Mouse (Mus musculus): Measurements from ENCODE around the gene Baz1b.

Gene Baz1b

GRCm38 (mm10) chr5:135236571-135236970, 49.5 kb downstream of the Baz1b start:
- DNase-seq (ENCODE audit: low spot score in 2 of 2): peak in 1 of 2 experiments; percentile 67

GRCm38 (mm10) chr5:135238832-135239231, 51.8 kb downstream of the Baz1b start:
- DNase-seq (ENCODE audit: low spot score in 2 of 2): no peak

- no peak for DNase-seq (ENCODE audit: low spot score in 2 of 2)
Measured at GRCm38 (mm10) chr5:135241474-135241873, 54.4 kb downstream of the Baz1b start.

- no peak for DNase-seq (ENCODE audit: low spot score in 2 of 2)
Measured at GRCm38 (mm10) chr5:135242136-135242535, 55.1 kb downstream of the Baz1b start.

GRCm38 (mm10) chr5:135242608-135243007, 55.5 kb downstream of the Baz1b start:
- DNase-seq (ENCODE audit: low spot score in 2 of 2): no peak

GRCm38 (mm10) chr5:135243166-135243565, 56.1 kb downstream of the Baz1b start:
- DNase-seq (ENCODE audit: low spot score in 2 of 2): no peak

GRCm38 (mm10) chr5:135246531-135246930, 59.5 kb downstream of the Baz1b start:
- DNase-seq (ENCODE audit: low spot score in 2 of 2): no peak

- DNase-seq (ENCODE audit: low spot score in 2 of 2): no peak
Measured at GRCm38 (mm10) chr5:135247337-135247736, 60.3 kb downstream of the Baz1b start.

- DNase-seq (ENCODE audit: low spot score in 2 of 2): peak in 1 of 2 experiments; percentile 32
Measured at GRCm38 (mm10) chr5:135248956-135249676, 62.1 kb downstream of the Baz1b start.

- no peak for DNase-seq (ENCODE audit: low spot score in 2 of 2)
Measured at GRCm38 (mm10) chr5:135250186-135251078, 63.4 kb downstream of the Baz1b start.

GRCm38 (mm10) chr5:135251079-135251454, 64.0 kb downstream of the Baz1b start, which contains the start of gene Fzd9:
TSS of gene Fzd9 (minus strand) at chr5:135251230.
- peak; percentile 68 to 88 for DNase-seq (ENCODE audit: low spot score in 2 of 2)

GRCm38 (mm10) chr5:135253741-135254401, 66.8 kb downstream of the Baz1b start:
- peak; percentile 30 to 59 for DNase-seq (ENCODE audit: low spot score in 2 of 2)

GRCm38 (mm10) chr5:135256166-135256565, 69.1 kb downstream of the Baz1b start:
- DNase-seq (ENCODE audit: low spot score in 2 of 2): no peak

- DNase-seq (ENCODE audit: low spot score in 2 of 2): no peak
Measured at GRCm38 (mm10) chr5:135257559-135257958, 70.5 kb downstream of the Baz1b start.

GRCm38 (mm10) chr5:135258280-135259150, 71.5 kb downstream of the Baz1b start:
- DNase-seq (ENCODE audit: low spot score in 2 of 2): no peak

GRCm38 (mm10) chr5:135263866-135264503, 76.9 kb downstream of the Baz1b start:
- DNase-seq (ENCODE audit: low spot score in 2 of 2): no peak

GRCm38 (mm10) chr5:135264548-135264947, 77.5 kb downstream of the Baz1b start:
- DNase-seq (ENCODE audit: low spot score in 2 of 2): no peak

- DNase-seq (ENCODE audit: low spot score in 2 of 2): no peak
Measured at GRCm38 (mm10) chr5:135269451-135269850, 82.4 kb downstream of the Baz1b start.

- no peak for DNase-seq (ENCODE audit: low spot score in 2 of 2)
Measured at GRCm38 (mm10) chr5:135270361-135270760, 83.3 kb downstream of the Baz1b start.

GRCm38 (mm10) chr5:135271563-135272165, 84.6 kb downstream of the Baz1b start:
- DNase-seq (ENCODE audit: low spot score in 2 of 2): peak; percentile 48 to 80

Measured in cerebellum, postnatal 4 days (tissue).